Mouse (Mus musculus): ENCODE results near the gene Dnm3. TPM values are rescaled to one million over a fixed set of nuclear protein-coding genes. Genes with fewer than 3 reads are reported as not detected.

Gene Dnm3
- total RNA-seq, 4 experiments from 2014 or later, result 80.3 to 99.6 (median 83.3) TPM

DNA sequence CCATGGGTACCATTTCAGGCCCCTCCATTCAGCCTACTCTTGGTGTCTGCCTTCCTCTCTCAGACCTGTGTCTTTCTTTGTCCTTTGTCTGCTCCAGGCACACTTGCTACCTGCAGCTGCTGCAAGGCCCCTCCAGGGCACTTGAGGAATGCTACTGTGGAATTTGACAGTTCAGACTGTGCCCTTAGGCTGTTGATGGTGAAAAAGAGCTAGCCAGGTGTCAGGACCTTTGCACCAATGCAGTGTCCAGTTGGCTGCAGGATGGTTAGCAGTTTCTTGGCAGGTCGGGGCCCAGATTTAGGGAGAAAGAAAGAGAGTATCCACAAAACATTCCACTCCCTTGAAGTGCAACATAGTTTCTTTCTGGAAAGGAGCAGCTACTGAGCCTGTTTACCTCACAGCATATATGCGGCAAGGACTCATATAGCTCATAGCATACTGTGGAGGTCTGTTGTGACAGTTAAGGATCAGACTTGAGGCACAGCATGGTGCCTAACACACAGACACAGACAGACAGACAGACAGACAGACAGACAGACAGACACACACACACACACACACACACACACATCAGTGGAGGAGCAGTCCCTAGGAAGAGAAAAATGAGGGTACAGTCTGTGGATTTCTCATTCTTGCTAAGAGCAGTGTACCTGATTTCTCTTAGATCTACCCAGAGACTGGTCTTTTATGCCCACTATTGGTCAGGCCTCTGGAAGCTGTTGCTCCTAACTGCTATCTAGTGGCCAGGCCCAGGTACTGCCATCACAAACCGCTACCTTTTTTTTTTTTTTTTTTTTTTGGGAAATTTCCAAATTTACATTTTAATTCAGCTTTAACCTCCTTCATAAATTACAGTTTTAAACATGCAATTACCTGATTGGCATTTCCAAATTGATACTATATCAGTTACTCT, 515.1 kb downstream of the Dnm3 start:
- DNase-seq (ENCODE audit: low spot score in 2 of 2), result no peak

DNA sequence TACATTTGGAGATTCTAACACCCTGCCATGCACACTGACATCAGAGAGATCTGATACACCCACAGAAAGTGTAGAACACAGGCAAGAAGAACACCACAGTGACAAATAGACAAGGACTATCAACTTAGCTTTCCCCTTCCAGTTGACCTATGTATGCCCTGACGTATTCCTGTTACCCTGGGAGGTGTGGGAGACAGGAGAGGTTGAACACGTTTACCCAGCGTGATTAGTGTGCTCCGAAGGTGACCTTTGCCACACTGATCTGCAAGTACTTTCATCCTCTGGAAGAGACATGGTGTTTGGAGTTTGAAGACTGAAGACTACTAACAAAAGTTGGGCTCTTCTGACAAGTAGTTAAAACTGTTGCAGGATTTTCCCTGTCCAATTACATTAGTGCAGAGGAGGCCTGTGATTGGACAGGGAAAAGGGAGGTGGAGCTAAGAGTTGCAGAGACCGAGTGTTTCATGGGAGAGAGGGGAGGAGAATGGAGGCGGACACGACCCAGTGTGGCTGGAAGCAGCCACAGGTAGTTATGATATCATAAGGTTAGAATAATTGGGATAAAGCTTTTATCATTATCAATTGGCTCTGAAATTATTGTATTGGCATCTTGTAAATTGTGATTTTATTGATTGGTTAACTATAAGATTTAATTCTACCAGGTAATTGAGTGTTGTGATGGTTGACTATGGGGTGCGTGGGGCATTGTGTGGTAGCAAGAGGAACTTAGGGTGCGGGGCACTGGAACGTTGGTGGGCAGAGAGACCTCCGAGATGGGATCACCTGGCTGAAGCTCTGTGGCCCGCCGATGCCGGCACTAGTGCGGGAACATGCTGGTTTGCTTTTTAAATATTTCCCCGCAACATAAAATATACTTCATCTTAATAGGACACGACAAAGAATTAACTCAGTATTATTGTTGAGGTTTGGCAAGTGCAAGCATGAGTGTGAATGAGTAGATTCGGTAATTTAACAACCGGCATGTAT, 519.6 kb downstream of the Dnm3 start:
- DNase-seq (ENCODE audit: low spot score in 2 of 2), result no peak

DNA sequence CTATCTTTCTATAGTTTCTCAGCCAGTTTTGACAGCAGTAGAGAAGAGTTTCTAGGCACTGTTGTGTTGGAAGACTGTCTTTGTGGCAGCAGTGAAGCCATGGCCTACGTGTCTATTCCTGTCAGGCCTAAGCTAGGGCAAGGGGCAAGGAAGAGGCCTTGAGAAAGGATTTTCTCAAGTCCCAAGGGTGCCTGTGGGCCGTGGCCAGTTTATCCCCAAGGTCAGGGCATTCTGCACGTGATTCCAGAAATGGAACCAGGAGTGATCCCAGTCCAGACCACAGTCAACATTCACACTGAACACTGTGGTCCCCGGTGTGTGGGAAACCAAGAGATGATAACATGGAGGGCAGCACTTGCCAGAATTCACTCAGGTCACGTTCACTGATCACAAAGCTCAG, 522.0 kb downstream of the Dnm3 start:
- DNase-seq (ENCODE audit: low spot score in 2 of 2), result no peak

DNA sequence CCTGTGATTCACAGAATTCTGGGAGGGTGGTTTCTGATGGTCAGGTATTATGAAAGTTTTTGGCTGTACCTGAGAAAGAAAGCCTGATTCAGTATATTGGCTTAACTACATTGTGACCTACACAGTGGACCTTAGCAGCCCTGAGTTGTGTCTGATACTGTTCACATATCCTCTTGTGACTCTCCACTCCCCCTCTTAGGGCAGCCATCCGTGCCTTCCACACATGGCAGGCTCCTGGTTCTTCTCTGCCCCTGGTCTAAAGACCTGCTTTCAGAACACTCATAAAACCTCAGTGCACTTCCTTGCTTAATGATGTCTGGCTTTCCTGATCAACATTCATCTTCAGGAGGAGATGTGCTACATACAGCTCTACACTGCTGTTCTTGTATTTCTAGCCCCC, 525.2 kb downstream of the Dnm3 start:
- no peak for DNase-seq (ENCODE audit: low spot score in 2 of 2)

DNA sequence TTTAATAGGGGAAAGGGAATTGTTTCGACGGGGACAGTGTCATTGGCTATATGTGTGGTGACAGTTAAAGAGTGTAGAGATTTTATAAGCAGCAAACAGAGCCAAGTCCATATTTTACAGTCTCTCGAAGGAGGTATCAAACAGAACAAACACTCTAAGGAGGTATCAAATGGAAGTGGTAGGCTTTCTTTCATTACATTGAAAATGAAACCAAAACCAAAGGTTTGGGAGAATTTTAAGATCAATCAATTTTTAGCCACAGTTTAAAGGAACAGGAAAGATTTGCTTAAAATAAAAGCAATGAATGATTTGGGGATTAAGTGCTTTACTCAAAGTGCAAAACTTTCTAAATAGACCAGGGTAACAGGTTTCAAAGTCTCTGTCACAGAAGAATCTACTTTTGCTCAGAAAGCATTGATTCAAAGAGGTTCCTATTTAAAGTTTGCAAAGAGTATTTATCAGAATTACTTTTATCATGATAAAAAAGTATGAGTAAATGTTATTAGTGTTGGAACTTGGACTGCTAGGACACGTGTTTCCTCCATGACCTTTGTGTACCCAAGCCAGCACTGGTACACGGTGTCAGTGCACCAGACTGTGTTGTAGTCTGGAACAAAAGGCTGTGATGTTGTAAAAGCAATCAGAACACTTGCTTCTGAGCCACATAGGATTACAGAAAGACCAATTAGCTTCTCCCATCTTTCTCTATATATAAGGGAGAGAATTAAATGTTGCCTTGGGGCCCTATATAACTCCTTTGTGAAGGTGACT, 526.6 kb downstream of the Dnm3 start:
- DNase-seq (ENCODE audit: low spot score in 2 of 2), result no peak

DNA sequence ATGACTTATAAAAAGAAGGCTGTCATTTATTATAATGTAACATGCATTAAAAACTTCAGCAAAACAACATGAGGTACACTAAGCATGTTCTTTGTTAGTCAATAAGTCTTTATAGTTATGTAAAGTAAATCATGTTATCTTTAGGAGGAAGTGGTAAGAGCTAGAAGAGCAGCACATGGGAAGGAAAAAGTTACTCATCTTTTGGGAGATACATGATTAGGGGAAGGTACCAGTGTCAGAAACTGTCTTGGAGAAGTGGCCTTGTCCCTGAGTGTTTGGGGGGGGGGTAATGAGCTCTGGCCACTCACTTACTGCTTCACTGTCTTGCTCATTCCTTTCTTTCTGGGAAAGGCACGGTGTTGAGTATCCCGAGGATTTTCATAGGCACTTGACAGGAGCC, 535.8 kb downstream of the Dnm3 start:
- no peak for DNase-seq (ENCODE audit: low spot score in 2 of 2)

Small RNA genes lying within 50 kb of the gene (microRNA-seq; reads per million reads assigned to microRNA genes)
- gene Mir199a-2, result 0 to 1.3 reads per million in 2 experiments
- 31.9 to 130 reads per million in 2 experiments for gene Mir214

Other genes starting within 250 kb of the Dnm3 start
- gene Mettl13, start 70.5 kb upstream of the Dnm3 start, total RNA-seq (2022), result 10 to 100 TPM; 10.6 to 14.6 (median 12.4) TPM
- gene Vamp4, start 92.5 kb upstream of the Dnm3 start, total RNA-seq (2022), result 100 to 1,000 TPM in 2 of 4 experiments, 10 to 100 TPM in 2; 93.7 to 107 (median 101) TPM
- gene Myoc, start 161.1 kb upstream of the Dnm3 start, total RNA-seq (2022), result 1 to 10 TPM; 6.2 to 9.7 (median 7.1) TPM
- not detected for gene Myocos, start 180.2 kb upstream of the Dnm3 start, total RNA-seq (2022)